Mouse (Mus musculus) neural tube, embryonic 14.5 days (tissue): ENCODE results near the gene C1ql4. TPM values are rescaled to one million over a fixed set of nuclear protein-coding genes. Genes with fewer than 3 reads are reported as not detected.

Experiments
- ATAC-seq: fragments of 200-750 bp; cut with Nextera tagmentation; 2 replicates; pipeline ENCODE4 v1.8.0; 2017; ENCODE audit warnings: low read depth, mild to moderate bottlenecking, moderate TSS enrichment, moderate library complexity
- H3K27ac ChIP-seq: fragments of 300-500 bp; sonication (generic); 2 replicates; pipeline ENCODE4 v1.5.1; 2014; ENCODE audit warnings: low read depth, mild to moderate bottlenecking, control low read depth, low read length, moderate library complexity, mixed read lengths
- H3K27me3 ChIP-seq: fragments of 300-500 bp; sonication (generic); 2 replicates; pipeline ENCODE4 v1.6.1; 2014; ENCODE audit warnings: low read length; ENCODE audit not compliant: control insufficient read depth, insufficient read depth
- H3K36me3 ChIP-seq: fragments of 300-500 bp; sonication (generic); 2 replicates; pipeline ENCODE4 v1.6.1; 2014; ENCODE audit warnings: low read length, mixed read lengths; ENCODE audit not compliant: control insufficient read depth, insufficient read depth
- H3K4me1 ChIP-seq: fragments of 300-500 bp; sonication (generic); 2 replicates; pipeline ENCODE4 v1.6.1; 2014; ENCODE audit warnings: low read length; ENCODE audit not compliant: control insufficient read depth, insufficient read depth
- H3K4me2 ChIP-seq: fragments of 300-500 bp; sonication (generic); 2 replicates; pipeline ENCODE4 v1.6.1; 2014; ENCODE audit warnings: mild to moderate bottlenecking, low read depth, low read length, control low read depth
- H3K4me3 ChIP-seq: fragments of 300-500 bp; sonication (generic); 2 replicates; pipeline ENCODE4 v1.5.1; 2014; ENCODE audit warnings: low read depth, low read length, control low read depth, mixed read lengths
- H3K9ac ChIP-seq: fragments of 300-500 bp; sonication (generic); replicated peaks from 2 replicates; pipeline ENCODE4 v1.6.1; 2014; ENCODE audit warnings: low read depth, mild to moderate bottlenecking, control low read depth, low read length, mixed read lengths
- H3K9me3 ChIP-seq: fragments of 300-500 bp; sonication (generic); 2 replicates; pipeline ENCODE4 v1.6.1; 2016; ENCODE audit warnings: low read length; ENCODE audit not compliant: control insufficient read depth
- WGBS: fragments of 180-500 bp; shearing (Covaris S2); extraction: QIAGEN DNeasy Blood & Tissue Kit; methylation state at CpG from one replicate; pipeline ENCODE4 v1.1.7; 2014; 5-methylcytosine and 5-hydroxymethylcytosine counted together
- polyA plus RNA-seq: library from polyadenylated mRNA; unstranded; fragments of >200 nt; fragmentation: Nextera tagmentation; extraction: Ambion mirVana; gene quantifications from 2 replicates; pipeline ENCODE4 v1.2.1, GENCODE M21; 2014

C1ql4 gene
- 3.2 and 3.6 TPM in 2 replicates for polyA plus RNA-seq

GRCm38 (mm10) chr15:99087253-99088075 is at the start of gene C1ql4:
Gene C1ql4, minus strand, starts transcription at chr15:99087817.
- peaks cover 11% of the 10 kb centered on the region; the same call in 1 of the 2 replicates for H3K4me1 ChIP-seq
- no peaks in the 10 kb centered on the region for H3K9me3 ChIP-seq
- H3K4me2 ChIP-seq, result peak within 1 kb of the TSS; percentile 24; the same call in 1 of the 2 replicates
- peaks cover 44% of the 10 kb centered on the region for H3K27me3 ChIP-seq
- ATAC-seq, result no peak
- H3K9ac ChIP-seq, result peak within 1 kb of the TSS; percentile 37; the same call in 1 of the 2 replicates
- no peaks in the 10 kb centered on the region for H3K36me3 ChIP-seq
- WGBS, result 8% methylated on average over 54 of the region's 60 CpGs
- no peak within 1 kb of the TSS for H3K27ac ChIP-seq
- peak within 1 kb of the TSS; percentile 11; the same call in 1 of the 2 replicates for H3K4me3 ChIP-seq

DNA sequence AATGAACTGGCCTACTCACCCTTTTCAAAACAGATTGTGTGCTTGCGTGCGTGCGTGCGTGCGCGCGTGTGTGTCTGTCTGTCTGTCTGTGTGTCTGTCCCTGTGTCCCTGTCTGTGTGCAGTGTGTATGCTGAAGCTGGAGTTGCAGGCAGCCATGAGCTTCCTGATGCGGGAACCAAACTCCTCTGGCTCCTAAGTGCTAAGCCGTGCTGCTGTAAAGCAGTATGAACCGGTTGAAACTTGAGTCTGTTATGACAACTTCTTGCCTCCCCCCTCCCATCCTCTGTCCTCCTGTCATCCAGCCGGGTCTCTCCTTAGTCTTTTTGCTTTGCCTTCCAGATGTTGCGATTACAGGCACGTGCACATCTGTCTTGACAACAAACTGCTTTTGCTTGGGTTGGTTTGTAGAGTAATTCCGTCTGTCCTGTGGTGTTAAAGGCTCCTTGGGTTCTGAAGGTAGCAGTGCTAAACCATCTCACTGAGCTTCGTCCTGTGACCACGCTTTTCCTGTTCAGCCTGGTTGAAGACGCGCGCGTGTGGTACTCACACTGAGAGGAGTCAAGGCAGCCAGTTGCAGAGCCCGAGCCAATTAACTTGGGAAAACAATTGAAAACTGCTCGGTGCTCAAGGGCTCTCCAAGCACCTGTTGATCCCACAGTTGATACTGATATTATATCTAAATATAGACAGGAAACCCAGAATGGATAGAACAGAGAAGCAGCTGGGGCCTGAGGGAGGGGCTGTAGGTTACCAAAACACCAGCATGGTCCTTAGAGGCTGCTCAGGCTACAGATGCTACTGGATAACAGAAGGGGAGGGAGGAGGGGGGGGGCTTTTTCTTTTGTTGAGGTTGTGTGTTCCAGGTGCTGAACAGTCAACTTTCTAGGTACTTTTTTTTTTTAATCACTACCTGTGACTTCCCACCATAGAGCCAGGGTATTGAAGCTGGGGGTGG is 42.6 kb upstream of the C1ql4 start:
- H3K4me3 ChIP-seq, result no peak overlapping the region
- H3K9me3 ChIP-seq, result no peaks in the 10 kb centered on the region
- H3K9ac ChIP-seq, result no peak overlapping the region
- no peak for ATAC-seq
- H3K27me3 ChIP-seq, result no peaks in the 10 kb centered on the region; the same call in 1 of the 2 replicates
- WGBS, result 74% methylated on average over 22 of the region's 22 CpGs
- no peak overlapping the region for H3K27ac ChIP-seq
- no peaks in the 10 kb centered on the region for H3K36me3 ChIP-seq
- no peak overlapping the region for H3K4me2 ChIP-seq
- H3K4me1 ChIP-seq, result peaks cover 6% of the 10 kb centered on the region; the same call in 1 of the 2 replicates

DNA sequence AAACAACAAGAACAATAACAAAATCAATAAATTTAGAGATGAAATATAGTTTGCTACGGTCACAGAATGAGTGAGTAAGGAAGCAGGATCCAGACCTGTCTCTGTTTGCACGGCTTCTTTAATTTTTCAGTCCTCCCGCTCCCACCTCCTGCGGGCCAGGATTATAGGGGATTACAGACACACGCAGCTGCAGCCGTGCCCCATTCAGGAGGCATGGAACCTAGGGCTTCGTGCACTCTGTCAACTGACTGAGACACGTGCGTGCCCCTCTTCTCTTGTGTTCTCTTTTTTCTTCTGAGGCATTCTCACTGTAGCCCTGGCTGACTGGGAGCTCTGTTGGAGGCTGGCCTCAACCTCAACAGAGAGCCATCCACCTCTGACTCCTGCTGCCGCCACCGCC is 41.8 kb upstream of the C1ql4 start:
- Histone ChIP-seq H3K36me3 (no peaks in the 10 kb centered on the region), H3K4me3 (no peak overlapping the region), H3K9ac (no peak overlapping the region), H3K4me1 (peaks cover 6% of the 10 kb centered on the region; the same call in 1 of the 2 replicates), H3K9me3 (no peaks in the 10 kb centered on the region), H3K4me2 (no peak overlapping the region), H3K27ac (no peak overlapping the region), H3K27me3 (no peaks in the 10 kb centered on the region; the same call in 1 of the 2 replicates)
- WGBS, result 64% methylated on average over 11 of the region's 11 CpGs
- no peak for ATAC-seq

DNA sequence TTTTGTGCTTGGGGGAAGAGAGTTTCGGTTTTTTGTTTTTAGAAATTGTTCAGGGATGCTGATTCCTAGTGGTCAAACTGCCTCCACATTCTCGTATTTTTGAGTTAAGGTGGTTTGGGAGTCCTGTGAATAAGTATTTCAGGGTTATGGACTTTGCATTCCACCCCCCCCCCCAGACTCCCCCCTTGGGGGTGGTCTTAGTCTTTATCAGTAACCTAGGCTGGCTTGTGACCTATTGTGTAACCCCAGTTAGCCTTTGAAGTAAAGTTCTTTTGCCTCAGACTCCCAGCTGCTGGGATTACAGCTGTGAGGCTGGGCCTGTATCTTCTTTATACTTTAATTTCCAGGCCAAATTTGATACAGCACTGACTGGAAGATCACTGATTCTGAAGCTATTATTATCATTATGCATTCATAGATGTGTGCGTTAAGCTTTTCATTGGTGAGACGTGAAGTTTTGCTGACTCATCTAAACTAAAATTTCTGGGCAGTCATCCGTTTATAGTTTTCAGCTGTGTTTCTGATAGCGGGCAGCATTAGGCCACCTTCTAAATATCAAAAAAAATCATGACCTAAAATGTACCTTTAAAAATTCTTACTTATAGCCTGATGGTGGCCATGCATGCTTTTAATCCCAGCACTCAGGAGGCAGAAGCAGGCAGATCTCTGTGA is 40.4 kb upstream of the C1ql4 start:
- Histone ChIP-seq H3K9ac (peak overlapping the region; percentile 77; the same call in 1 of the 2 replicates), H3K36me3 (no peaks in the 10 kb centered on the region), H3K4me2 (peak overlapping the region; percentile 62), H3K4me3 (peak overlapping the region; percentile 70), H3K9me3 (no peaks in the 10 kb centered on the region), H3K27me3 (no peaks in the 10 kb centered on the region; the same call in 1 of the 2 replicates), H3K27ac (no peak overlapping the region), H3K4me1 (peaks cover 6% of the 10 kb centered on the region; the same call in 1 of the 2 replicates)
- WGBS, result 65% methylated on average over 6 of the region's 6 CpGs
- no peak for ATAC-seq

- Histone ChIP-seq H3K4me3 (peak overlapping the region; percentile 70), H3K9me3 (no peaks in the 10 kb centered on the region), H3K9ac (peak overlapping the region; percentile 77), H3K27ac (peak overlapping the region; percentile 90), H3K4me1 (peaks cover 6% of the 10 kb centered on the region; the same call in 1 of the 2 replicates), H3K27me3 (no peaks in the 10 kb centered on the region; the same call in 1 of the 2 replicates), H3K4me2 (peak overlapping the region; percentile 62), H3K36me3 (no peaks in the 10 kb centered on the region)
- under 1% methylated on average over 34 of the region's 35 CpGs for WGBS
- ATAC-seq, result peak; percentile 21; the same call in 1 of the 2 replicates
Observed at GRCm38 (mm10) chr15:99126816-99127365, 39.3 kb upstream of the C1ql4 start.

DNA sequence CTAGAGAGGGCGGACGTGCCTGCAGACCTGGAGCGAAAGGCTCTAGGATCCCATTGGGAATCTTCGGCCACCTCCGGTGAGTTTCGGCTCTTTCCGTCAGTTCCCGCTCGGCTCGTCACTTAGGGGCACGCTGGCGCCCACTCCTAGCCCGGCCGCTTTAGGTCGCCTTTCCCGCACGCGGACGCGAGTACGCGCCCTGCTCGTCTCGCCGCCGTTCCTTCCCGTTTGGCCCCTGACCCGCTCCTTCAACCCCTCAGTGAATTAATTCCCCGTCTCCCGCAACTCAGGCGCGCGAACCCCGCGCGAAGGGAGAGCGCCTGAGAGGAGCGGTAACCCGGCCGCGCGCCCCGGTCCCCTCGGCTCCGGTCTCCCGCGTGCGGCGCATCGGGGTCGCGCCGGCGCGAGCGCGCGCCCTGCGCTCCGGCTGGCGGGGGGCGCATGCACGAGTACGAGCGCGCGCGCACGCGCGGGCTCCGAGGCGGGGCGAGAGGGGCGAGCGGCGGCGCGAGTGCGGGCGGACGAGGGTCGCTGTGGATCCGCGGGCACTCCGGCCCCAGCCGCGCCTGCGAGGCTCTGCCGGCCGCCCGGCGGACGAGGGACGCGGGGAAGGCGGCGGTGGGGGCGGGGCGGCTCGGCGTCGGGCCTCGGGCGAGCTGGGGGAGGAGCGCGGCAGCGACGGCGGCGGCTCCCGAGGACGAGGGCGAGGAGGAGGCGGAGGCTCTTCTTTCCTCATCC is 38.6 kb upstream of the C1ql4 start:
- peaks cover 6% of the 10 kb centered on the region; the same call in 1 of the 2 replicates for H3K4me1 ChIP-seq
- H3K4me3 ChIP-seq, result peak overlapping the region; percentile 70
- no peaks in the 10 kb centered on the region for H3K36me3 ChIP-seq
- peak overlapping the region; percentile 77 for H3K9ac ChIP-seq
- no peaks in the 10 kb centered on the region; the same call in 1 of the 2 replicates for H3K27me3 ChIP-seq
- peak overlapping the region; percentile 90 for H3K27ac ChIP-seq
- ATAC-seq, result peak; percentile 90
- WGBS, result 0% methylated on average over 79 of the region's 115 CpGs
- H3K4me2 ChIP-seq, result peak overlapping the region; percentile 62
- no peaks in the 10 kb centered on the region for H3K9me3 ChIP-seq

GRCm38 (mm10) chr15:99125711-99126080 is 38.1 kb upstream of the C1ql4 start, which contains the start of gene Spats2:
Gene Spats2, plus strand, starts transcription at chr15:99125916.
- no peaks in the 10 kb centered on the region for H3K9me3 ChIP-seq
- 2% methylated on average over 12 of the region's 12 CpGs for WGBS
- ATAC-seq, result no peak
- H3K27me3 ChIP-seq, result no peaks in the 10 kb centered on the region; the same call in 1 of the 2 replicates
- H3K4me2 ChIP-seq, result peak within 1 kb of the TSS; percentile 62
- peaks cover 6% of the 10 kb centered on the region; the same call in 1 of the 2 replicates for H3K4me1 ChIP-seq
- H3K36me3 ChIP-seq, result no peaks in the 10 kb centered on the region
- H3K27ac ChIP-seq, result peak within 1 kb of the TSS; percentile 90
- H3K4me3 ChIP-seq, result peak within 1 kb of the TSS; percentile 70
- H3K9ac ChIP-seq, result peak within 1 kb of the TSS; percentile 77
